Mouse (Mus musculus) liver, embryonic 14.5 days (tissue): ENCODE data around the gene Ptprn.

Experiments used
- CTCF ChIP-seq: IDR thresholded peaks from 2 replicates; pipeline ENCODE4 v1.5.1; 2016; ENCODE audit warnings: antibody characterized with exemption, low read depth, control low read depth
- EP300 ChIP-seq: IDR thresholded peaks from 2 replicates; pipeline ENCODE4 v1.6.1; 2016; ENCODE audit warnings: antibody characterized with exemption, low read depth

GRCm38 (mm10) chr1:75219531-75219930 lies 44.8 kb downstream of the Ptprn start, which contains the start of gene Tuba4a:
- TF ChIP-seq CTCF (no peak; the same call in 1 of the 2 replicates), EP300 (no peak)
